Mouse (Mus musculus): ENCODE measurements around the gene Gm4340. TPM values are rescaled to one million over a fixed set of nuclear protein-coding genes. Genes with fewer than 3 reads are reported as not detected.
"Not testable (repeated sequence)": the region's sequence is repeated elsewhere in the genome, so short reads cannot be mapped to it uniquely, and the experiment has no call there.

The Gm4340 gene
- polyA plus RNA-seq (2012; rRNA removed), result not detected in 2 replicates

DNA sequence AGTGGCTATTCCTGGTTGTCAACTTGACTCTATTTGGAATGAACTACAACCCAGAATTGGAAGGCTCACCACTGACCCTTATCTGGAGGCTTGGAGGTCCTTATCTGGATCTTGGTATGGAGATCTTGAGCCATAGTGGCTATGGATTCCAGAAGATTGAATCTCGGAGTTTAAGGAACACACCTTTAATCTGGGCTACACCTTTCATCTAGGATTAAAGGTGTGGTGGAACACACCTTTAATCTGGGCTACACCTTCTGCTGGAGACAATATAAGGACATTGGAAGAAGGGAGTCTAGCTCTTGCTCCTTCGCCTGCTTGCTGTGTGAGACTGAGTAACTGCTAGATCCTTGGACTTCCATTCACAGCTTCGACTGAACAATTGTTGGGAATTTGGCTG is at the start of gene Gm4340:
Gene Gm4340, plus strand, starts transcription at position 301 of the 400 bp plus-strand sequence.
- not testable (repeated sequence) for DNase-seq (ENCODE audit: low read depth)

DNA sequence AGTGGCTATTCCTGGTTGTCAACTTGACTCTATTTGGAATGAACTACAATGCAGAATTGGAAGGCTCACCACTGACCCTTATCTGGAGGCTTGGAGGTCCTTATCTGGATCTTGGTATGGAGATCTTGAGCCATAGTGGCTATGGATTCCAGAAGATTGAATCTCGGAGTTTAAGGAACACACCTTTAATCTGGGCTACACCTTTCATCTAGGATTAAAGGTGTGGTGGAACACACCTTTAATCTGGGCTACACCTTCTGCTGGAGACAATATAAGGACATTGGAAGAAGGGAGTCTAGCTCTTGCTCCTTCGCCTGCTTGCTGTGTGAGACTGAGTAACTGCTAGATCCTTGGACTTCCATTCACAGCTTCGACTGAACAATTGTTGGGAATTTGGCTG is 42.6 kb upstream of the Gm4340 start, which contains the start of gene Gm6763:
Gene Gm6763, plus strand, starts transcription at position 301 of the 400 bp plus-strand sequence.
- DNase-seq (ENCODE audit: low read depth), result not testable (repeated sequence)

DNA sequence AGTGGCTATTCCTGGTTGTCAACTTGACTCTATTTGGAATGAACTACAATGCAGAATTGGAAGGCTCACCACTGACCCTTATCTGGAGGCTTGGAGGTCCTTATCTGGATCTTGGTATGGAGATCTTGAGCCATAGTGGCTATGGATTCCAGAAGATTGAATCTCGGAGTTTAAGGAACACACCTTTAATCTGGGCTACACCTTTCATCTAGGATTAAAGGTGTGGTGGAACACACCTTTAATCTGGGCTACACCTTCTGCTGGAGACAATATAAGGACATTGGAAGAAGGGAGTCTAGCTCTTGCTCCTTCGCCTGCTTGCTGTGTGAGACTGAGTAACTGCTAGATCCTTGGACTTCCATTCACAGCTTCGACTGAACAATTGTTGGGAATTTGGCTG is 34.1 kb upstream of the Gm4340 start, which contains the start of gene Gm8764:
Gene Gm8764, plus strand, starts transcription at position 301 of the 400 bp plus-strand sequence.
- not testable (repeated sequence) for DNase-seq (ENCODE audit: low read depth)

DNA sequence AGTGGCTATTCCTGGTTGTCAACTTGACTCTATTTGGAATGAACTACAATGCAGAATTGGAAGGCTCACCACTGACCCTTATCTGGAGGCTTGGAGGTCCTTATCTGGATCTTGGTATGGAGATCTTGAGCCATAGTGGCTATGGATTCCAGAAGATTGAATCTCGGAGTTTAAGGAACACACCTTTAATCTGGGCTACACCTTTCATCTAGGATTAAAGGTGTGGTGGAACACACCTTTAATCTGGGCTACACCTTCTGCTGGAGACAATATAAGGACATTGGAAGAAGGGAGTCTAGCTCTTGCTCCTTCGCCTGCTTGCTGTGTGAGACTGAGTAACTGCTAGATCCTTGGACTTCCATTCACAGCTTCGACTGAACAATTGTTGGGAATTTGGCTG is 25.6 kb upstream of the Gm4340 start, which contains the start of gene Gm21304:
Gene Gm21304, plus strand, starts transcription at position 301 of the 400 bp plus-strand sequence.
- DNase-seq (ENCODE audit: low read depth), result not testable (repeated sequence)

DNA sequence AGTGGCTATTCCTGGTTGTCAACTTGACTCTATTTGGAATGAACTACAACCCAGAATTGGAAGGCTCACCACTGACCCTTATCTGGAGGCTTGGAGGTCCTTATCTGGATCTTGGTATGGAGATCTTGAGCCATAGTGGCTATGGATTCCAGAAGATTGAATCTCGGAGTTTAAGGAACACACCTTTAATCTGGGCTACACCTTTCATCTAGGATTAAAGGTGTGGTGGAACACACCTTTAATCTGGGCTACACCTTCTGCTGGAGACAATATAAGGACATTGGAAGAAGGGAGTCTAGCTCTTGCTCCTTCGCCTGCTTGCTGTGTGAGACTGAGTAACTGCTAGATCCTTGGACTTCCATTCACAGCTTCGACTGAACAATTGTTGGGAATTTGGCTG is 17.1 kb upstream of the Gm4340 start, which contains the start of gene Gm21312:
Gene Gm21312, plus strand, starts transcription at position 301 of the 400 bp plus-strand sequence.
- not testable (repeated sequence) for DNase-seq (ENCODE audit: low read depth)

DNA sequence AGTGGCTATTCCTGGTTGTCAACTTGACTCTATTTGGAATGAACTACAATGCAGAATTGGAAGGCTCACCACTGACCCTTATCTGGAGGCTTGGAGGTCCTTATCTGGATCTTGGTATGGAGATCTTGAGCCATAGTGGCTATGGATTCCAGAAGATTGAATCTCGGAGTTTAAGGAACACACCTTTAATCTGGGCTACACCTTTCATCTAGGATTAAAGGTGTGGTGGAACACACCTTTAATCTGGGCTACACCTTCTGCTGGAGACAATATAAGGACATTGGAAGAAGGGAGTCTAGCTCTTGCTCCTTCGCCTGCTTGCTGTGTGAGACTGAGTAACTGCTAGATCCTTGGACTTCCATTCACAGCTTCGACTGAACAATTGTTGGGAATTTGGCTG is 8.6 kb upstream of the Gm4340 start, which contains the start of gene Gm20765:
Gene Gm20765, plus strand, starts transcription at position 301 of the 400 bp plus-strand sequence.
- DNase-seq (ENCODE audit: low read depth), result not testable (repeated sequence)

DNA sequence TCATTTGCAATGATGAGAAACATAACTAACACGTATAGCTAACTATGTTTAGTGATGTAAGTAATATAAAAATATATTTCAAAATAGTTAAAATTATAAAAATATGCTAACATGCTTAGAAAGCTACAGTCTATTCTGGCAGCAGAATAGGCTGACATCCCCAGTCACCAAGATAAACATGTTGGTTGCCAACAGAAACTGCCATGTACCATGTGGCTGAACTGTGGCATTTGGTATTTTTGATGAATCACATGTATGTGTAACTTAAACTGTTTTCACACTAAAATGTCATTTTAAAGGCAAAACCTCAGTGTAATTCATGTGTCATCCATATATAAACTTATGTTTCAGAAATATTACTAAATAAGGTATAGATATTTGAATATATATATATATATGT is 15.8 kb downstream of the Gm4340 start:
- DNase-seq (ENCODE audit: low read depth), result peak; percentile 58

DNA sequence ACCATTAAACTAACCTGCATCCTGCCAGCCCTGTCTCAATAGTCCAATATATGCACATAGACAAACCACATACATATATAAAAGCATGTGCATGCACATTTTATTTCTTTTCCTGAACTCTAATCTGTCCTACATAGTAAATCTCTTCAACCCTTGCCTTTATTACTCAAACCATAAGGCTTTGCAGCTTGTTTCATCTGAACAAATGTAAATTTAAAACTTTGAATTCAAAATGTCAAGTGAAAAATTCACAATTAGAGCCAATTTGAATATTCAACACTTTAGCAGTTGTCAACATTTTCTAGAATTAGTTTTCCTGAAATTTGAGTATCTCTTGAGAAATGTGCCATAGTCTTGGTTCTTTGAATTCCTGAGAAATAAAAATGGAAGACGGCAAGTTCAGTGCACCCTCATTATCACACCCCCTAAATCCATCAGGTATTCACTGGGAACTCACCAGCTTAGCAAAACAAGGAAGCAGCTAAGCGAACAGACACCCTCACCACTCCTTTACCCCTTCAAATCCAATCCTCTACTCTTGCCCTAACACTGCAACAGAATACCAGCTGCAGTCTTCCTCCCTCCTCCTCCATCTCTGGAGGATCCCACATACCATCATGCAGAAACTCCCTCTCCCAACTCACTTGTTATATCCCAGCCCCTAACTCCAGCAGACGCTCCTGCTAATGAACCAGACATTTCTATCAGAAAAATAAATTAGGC is 16.6 kb downstream of the Gm4340 start:
- TF ChIP-seq CTCF (IDR thresholded peaks at IDR 0.05; ENCODE audit: borderline replicate concordance, extremely low read depth, insufficient read depth, insufficient read length) (no peak), POLR2A (IDR thresholded peaks at IDR 0.05; ENCODE audit: borderline replicate concordance, extremely low read depth, insufficient read depth, insufficient read length, poor library complexity, severe bottlenecking) (no peak)
- peak; percentile 9 for DNase-seq (ENCODE audit: low read depth)

More for the DNA sequence above, 15.8 kb downstream of the Gm4340 start:
- TF ChIP-seq CTCF (IDR thresholded peaks at IDR 0.05; ENCODE audit: borderline replicate concordance, extremely low read depth, insufficient read depth, insufficient read length), result no peak
- no peak for TF ChIP-seq POLR2A (IDR thresholded peaks at IDR 0.05; ENCODE audit: borderline replicate concordance, extremely low read depth, insufficient read depth, insufficient read length, poor library complexity, severe bottlenecking)

DNA sequence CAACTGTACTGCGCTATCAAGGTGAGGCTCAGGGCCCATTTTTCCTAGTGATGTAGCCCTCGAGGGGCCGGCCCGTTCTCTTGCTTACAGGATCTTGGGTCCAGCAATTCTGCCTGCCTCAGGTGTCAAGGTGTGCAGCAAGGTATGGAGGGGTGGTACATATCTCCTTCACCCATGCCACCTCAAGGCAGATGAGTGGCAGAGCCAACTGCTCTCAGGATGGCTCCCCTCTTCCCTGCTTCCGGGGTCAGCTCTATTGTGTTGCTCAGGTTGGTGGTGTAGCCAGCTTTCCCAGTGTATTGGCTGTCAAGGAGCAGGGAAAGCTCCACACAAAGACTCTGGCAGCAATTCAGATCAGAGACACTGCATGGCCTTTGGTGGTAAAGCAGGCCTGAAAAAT is 20.7 kb downstream of the Gm4340 start:
- TF ChIP-seq POLR2A (IDR thresholded peaks at IDR 0.05; ENCODE audit: borderline replicate concordance, extremely low read depth, insufficient read depth, insufficient read length, poor library complexity, severe bottlenecking), result no peak
- TF ChIP-seq CTCF (IDR thresholded peaks at IDR 0.05; ENCODE audit: borderline replicate concordance, extremely low read depth, insufficient read depth, insufficient read length), result no peak
- DNase-seq (ENCODE audit: low read depth), result no peak

DNA sequence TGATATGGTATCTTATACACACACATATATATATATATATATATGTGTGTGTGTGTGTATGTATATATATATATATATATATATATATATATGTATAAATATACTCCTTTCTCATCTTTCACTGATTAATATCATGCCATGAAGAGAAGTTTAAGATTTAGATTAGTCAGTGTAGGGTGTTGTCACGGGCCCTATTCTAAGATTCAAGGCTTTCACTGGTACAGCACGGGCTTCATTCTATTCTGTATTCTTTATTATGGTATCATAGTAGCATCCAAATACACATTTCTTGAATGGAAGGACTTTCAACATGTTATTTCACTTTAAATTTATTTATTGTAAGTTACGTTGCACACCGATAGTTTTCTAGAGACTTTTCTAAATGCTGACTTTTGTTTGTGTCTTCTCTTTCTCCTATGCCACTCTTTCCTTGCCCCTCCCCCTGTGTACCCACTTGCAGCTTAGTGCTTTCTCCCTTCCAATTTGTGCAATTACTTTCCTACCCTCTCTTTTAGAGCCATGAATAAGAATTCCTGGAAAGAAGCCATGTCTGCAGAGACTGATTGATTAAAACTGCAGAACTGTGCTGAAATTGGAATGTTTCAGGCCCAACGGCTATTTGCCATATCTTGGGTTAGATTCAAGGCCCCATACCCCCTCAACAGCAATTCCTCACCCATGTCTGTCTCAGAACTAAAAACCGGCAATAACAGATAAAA is 26.6 kb downstream of the Gm4340 start:
- peak; percentile 85 for DNase-seq (ENCODE audit: low read depth)
- TF ChIP-seq POLR2A (IDR thresholded peaks at IDR 0.05; ENCODE audit: borderline replicate concordance, extremely low read depth, insufficient read depth, insufficient read length, poor library complexity, severe bottlenecking) (no peak), CTCF (IDR thresholded peaks at IDR 0.05; ENCODE audit: borderline replicate concordance, extremely low read depth, insufficient read depth, insufficient read length) (no peak)

Other genes starting within 250 kb of the Gm4340 start
- gene Gm21293, start 51.1 kb upstream of the Gm4340 start, polyA plus RNA-seq (2012; rRNA removed), result not detected in 2 replicates
- not detected in 2 replicates for gene Gm6763, start 42.5 kb upstream of the Gm4340 start, polyA plus RNA-seq (2012; rRNA removed)
- gene Gm8764, start 34.0 kb upstream of the Gm4340 start, polyA plus RNA-seq (2012; rRNA removed), result not detected in 2 replicates
- gene Gm21304, start 25.5 kb upstream of the Gm4340 start, polyA plus RNA-seq (2012; rRNA removed), result not detected in 2 replicates
- not detected in 2 replicates for gene Gm21312, start 17.0 kb upstream of the Gm4340 start, polyA plus RNA-seq (2012; rRNA removed)
- gene Gm20765, start 8.5 kb upstream of the Gm4340 start, polyA plus RNA-seq (2012; rRNA removed), result not detected in 2 replicates